Mouse (Mus musculus): Measurements from ENCODE around the gene Ninj2. TPM values are rescaled to one million over a fixed set of nuclear protein-coding genes. Genes with fewer than 3 reads are reported as not detected.

Gene Ninj2
- total RNA-seq, 4 experiments from 2014 or later: 1.4 to 3.1 (median 2.3) TPM

GRCm38 (mm10) chr6:120094091-120094776 is 1.1 kb downstream of the Ninj2 start:
- DNase-seq (ENCODE audit: low spot score in 2 of 2): no peak

DNA sequence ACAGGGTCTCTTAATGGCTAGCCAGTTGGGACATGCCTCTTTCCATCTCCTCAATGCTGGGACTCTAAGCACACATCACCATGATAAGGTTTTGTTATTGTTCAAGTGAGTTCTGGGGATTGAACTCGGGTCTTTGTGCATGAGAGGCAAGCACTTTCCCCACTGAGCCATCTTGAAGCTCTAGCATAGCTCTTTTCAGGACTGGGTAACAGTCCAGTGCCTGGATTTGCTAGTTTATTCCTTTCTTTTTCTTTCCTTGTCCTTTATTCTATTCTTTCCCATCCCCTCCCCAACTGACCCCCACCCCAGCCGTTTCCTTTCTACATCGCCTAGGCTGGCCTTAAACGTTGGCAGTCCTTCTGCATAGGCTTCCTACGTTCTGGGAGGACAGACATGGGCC is 1.9 kb downstream of the Ninj2 start:
- no peak for DNase-seq (ENCODE audit: low spot score in 2 of 2)

GRCm38 (mm10) chr6:120095501-120095900 is 2.4 kb downstream of the Ninj2 start:
- no peak for DNase-seq (ENCODE audit: low spot score in 2 of 2)

DNA sequence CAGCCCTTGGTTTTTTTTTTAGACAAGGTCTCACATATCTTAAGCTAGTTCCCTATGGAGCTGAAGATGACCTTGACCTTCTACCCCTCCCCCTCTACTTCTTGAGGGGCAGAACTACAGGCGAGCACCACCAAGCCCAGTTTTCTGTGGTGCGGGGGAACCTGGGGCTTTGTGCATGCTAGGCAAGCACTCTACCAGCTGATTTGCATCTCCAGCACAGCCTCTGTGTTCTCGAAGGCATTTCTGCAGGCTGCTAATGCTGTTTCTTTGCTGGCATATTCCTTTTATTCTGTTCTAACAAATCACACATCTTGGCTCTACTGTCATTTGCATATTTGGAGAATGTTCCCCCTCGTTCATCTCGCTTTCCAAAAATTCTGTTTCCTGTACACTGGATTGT is 6.2 kb downstream of the Ninj2 start:
- peak in 1 of 2 experiments; percentile 28 for DNase-seq (ENCODE audit: low spot score in 2 of 2)

DNA sequence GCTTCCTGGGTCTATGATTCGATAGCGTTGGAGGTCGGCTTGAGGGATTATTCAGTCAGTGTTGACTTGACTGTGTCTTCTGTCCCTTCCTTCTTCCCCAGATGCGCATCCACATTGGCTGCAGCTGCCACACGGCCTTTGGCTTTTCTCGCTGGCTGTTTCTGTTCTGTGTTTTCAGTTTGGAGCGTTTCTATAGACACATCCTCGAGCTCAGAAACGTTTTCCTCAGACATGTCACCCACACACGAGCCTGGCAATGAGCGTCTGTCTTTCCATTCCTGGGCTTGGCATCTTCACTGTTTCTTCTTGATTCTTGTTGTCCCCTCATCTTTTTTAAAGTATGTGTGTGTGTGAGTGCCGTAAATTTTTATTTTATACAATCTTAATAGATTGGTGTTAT is 8.1 kb downstream of the Ninj2 start:
- no peak for DNase-seq (ENCODE audit: low spot score in 2 of 2)

- no peak for DNase-seq (ENCODE audit: low spot score in 2 of 2)
Measured at GRCm38 (mm10) chr6:120101996-120102395, 8.8 kb downstream of the Ninj2 start.

DNA sequence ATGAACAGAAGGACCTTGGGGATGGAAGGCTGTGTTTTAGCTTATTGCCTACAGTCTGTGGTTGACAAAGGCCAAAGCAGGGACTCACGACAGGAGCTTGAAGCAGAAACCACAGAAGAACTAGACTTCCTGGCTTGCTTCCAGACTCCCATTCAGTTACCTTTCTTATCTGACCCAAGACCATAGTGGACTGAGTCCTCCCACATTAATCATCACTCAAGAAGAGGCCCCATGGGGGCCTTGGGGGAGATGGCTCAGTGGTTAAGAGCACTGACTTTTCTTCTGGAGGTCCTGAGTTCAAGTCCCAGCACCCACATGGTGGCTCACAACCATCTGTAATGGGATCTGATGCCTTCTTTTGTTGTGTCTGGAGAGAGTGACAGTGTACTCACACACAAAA is 10.0 kb downstream of the Ninj2 start:
- no peak for DNase-seq (ENCODE audit: low spot score in 2 of 2)

DNA sequence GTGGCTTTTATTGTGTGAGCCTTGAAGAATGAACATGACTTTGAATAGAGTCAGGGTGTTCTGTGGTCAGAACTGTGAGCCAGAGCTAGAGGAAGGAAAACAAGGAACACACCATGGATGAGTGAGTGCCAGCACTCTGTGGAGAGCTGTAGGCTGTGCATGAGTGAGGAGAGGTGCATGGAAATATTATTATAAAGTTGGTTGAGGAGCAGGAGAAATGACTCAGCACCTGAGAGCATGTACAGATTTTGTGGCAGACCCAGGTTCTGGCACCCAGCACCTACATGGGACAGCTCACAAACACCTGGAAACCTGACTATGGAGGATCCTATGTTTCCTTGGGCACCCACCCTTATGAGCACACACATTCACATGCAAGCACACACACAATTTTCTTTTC is 11.9 kb downstream of the Ninj2 start:
- no peak for DNase-seq (ENCODE audit: low spot score in 2 of 2)

GRCm38 (mm10) chr6:120107586-120107985 is 14.4 kb downstream of the Ninj2 start:
- no peak for DNase-seq (ENCODE audit: low spot score in 2 of 2)

DNA sequence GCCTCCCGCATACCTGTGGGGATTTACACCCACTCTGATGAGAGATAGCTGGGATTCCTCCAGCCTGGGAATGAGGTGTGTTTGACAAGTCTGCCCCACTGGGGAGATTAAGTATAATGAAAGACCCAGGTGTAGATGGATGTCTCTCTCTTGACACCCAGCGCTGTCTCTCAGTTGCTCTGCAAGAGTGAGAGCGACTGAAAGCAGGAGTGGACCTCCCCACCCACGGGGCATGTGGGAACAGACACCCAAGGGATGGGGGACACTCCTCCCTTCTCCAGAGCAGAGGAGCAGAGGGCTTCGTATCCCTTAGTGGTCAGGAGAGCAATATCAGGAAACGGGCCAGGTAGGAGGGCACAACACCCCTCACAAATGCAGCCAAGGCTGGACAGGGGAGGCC is 14.9 kb downstream of the Ninj2 start:
- no peak for DNase-seq (ENCODE audit: low spot score in 2 of 2)

DNA sequence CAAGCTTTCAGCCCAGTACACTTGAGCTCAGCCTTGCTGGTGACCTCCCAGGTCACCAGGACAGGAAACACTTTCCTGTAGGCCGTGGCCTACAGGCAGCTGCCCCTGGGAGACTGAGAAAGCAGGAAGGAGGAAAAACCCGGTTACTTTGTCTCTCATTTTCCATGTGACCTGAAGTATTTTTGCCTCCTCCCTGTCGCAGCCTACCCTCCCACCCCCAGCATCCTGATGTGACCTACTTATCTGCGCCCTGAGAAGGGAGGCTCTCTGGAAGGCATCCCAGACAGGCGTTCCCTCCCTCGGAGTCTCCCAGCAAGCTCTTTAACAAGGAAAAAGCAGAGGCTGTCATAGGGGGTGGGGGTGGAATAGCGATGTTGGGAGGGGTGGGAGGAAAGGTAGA is 16.0 kb downstream of the Ninj2 start:
- peak; percentile 46 to 52 for DNase-seq (ENCODE audit: low spot score in 2 of 2)

DNA sequence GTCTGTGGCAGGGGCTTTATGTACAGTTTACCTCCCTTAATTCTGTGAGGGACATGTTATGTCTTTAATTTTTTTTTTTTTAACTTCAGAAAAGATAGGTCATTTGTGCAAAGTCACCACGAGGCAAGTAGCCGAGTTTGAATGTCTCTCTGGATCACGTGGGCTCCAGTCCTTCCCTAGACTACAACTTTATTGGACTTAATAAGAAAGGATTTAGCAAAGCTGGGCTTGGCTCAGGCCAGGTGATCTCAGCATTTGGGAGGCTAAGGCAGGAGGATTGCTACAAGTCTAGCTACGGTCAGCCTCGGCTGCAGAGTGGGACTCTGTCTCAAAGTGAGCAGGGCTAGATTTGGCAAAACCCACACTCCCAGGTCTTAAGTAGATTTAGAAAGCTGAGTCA is 16.8 kb downstream of the Ninj2 start:
- no peak for DNase-seq (ENCODE audit: low spot score in 2 of 2)

DNA sequence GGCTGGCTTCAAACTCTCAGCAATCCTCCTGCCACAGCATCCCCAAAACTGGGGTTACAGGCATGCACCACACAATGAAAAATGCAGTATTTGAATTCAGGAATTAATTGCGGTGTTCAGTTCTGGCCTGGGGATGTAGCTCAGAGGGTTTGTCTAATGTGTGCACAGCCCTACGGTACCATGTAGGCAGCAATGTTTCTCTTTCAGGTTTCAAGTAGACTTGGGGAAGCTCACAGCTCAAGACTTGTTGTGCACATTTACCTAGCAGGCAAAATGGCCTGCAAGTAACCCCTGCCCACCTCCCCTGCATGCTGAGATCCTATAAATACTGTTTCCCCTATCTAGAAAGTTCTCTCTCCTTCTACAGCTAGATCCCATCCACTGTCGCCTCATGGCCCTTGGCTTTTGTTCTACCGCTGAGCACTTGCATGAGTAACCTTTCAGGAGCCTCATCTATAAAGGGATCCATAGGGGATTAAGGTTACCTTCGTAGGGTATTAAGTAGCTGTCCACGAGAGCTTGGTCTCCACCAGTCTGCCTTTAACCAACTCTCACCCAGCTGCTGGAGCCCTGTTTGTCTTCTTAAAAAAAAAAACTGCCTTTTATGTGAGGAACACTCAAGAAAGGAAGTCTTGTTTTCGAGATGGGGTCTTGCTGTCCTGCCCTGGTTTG is 17.7 kb downstream of the Ninj2 start:
- no peak for DNase-seq (ENCODE audit: low spot score in 2 of 2)

DNA sequence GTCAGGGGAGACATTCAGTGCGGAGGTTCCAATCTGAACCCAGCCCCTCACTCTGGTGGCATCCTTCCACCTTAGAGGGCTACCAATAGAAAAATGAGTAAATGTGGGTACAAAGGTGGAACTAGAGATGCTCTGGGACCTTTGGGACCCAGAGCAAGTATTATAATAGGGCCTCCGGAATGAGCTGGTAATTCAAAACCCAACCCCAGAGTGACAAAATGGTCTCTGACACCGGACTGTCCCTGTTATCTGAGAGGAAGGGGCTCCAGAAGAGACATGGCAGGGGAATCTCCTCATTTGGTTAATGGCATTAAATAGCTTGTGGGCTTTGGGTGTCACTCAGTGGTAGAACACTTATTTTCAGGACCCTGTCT is 18.2 kb downstream of the Ninj2 start:
- DNase-seq (ENCODE audit: low spot score in 2 of 2): no peak

DNA sequence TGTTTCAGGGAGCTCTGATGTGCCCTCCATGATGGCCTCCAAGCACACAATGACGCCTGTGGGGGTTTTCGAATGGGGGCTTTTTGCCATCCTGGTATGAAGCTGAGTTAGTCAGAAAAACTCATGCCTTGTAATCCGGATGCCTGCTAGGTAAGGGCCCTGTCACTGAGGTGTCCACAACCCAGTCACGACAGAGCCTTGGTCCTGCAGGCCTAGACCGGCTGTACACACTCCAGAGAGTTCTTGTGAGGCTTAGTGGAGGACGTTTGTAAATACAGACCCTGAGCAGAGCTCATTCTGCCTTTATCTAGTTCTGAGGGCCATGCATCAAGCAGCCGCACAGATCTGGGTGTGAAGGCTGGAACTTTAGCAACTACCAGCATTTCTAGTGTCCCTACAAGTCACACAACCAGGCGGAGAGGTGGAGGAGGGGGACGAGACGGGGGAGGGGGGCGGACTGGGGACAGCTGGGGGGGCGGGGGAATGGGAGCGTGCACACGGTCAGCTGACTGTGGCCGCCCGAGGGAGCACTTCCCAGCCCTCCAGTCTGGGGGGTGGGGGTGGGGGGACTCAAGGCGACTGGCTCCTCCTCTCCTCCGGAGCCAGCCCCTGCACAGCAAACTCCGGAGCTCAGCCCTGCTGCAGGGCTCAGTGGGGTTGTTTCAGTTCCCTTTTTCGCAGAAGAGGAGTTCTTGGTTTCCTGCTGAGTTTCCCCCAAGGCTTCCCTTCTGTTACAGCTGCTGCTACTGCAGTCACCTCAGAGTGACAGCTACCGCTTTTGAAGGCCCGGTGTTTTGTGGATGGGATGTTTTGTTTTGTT is 19.0 kb downstream of the Ninj2 start:
- peak in 1 of 2 experiments; percentile 41 for DNase-seq (ENCODE audit: low spot score in 2 of 2)

DNA sequence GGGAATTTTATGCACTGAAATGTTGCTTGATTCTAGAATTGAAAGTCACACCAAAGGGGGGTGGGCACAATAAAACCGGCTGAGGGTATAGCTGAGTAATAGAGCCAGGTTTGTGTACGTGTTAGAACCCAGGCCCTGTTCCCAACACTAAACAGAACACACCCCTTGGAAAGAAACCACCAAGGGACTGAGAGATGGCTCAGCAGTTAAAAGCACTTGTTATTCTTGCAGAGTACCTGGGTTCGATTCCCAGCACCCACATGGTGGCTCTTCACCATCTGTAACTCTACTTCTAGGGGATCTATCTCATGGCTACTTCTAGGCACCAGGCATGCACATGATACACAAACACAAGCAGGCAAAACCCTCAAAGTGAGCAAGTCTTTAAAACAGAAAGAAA is 20.7 kb downstream of the Ninj2 start:
- no peak for DNase-seq (ENCODE audit: low spot score in 2 of 2)

- no peak for DNase-seq (ENCODE audit: low spot score in 2 of 2)
Measured at GRCm38 (mm10) chr6:120114271-120114670, 21.1 kb downstream of the Ninj2 start.

DNA sequence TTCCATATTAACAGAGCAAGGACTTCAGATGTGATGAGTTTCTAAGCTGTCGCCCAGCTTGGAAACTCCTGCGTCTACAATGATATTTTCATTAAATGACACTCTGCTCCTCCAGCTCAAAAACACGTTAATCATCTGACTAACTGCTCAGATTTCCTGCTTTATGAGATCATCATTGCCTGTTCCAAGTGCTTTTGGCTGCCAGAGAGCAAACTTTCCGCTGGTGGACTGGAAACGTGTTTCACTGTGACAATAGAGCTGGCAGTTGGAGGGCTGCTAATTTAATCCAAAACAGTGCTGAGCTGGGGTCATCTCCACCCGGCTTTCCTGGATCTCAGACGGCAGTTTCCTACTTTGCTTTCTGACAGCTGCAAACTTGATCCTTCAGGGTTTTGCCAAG is 21.5 kb downstream of the Ninj2 start:
- peak; percentile 54 to 56 for DNase-seq (ENCODE audit: low spot score in 2 of 2)

- no peak for DNase-seq (ENCODE audit: low spot score in 2 of 2)
Measured at GRCm38 (mm10) chr6:120115443-120115842, 22.3 kb downstream of the Ninj2 start.

DNA sequence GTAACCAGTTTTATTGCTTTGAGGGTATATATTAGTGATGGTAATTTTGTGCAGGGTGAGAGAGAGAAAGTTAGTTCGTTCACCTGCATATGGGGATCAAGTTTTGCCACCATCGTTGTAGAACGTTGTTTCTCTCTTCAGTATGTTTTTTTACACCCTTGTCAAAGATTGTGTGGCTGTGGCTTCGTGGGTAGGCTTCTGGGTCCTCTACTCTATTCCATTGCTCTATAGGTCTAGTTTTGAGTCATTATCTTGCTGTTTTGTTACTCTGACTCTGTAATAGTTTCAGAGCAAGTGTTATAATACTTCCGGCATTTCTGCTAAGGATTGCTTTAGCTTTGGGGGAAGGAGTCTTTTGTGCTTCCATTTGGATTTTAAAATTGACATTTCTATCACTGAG is 26.7 kb downstream of the Ninj2 start:
- DNase-seq (ENCODE audit: low spot score in 2 of 2): no peak

DNA sequence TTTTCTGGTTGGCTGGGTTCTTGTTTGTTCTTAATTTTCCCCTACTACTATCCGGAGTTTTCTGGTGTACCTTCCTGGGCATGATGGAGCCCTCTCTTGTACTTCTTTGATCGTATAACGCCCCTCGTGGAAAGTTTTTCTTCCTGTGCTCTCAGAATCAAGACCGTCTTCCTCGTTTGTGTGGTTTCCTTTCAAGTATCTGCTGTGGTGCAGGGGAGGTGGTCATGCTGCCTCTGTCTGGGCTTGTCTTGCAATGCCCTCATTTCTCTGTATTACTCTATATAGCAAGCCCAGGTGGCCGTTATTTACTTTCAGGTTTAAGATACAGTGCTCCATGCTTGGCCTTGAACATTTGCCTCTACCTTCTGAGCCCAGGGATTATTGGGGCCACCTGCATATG is 31.5 kb downstream of the Ninj2 start:
- no peak for DNase-seq (ENCODE audit: low spot score in 2 of 2)

DNA sequence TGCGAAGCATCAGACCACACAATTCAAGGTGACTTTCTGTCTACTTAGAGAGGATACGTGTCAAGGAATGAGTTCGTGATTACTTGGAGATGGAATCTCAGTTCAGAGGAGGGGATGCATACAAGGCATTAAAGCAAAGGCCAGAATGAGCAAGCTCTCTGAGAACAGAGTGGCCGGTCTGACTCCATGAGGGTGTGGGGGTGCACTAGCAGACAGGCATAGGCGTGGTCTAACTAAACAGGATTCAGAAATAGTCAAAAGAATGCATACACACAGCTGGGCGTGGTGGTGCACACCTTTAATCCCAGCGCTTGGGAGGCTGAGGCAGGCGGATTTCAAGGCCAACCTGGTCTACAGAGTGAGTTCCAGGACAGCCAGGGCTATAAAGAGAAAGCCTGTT is 33.3 kb downstream of the Ninj2 start:
- no peak for DNase-seq (ENCODE audit: low spot score in 2 of 2)

GRCm38 (mm10) chr6:120127321-120127720 is 34.2 kb downstream of the Ninj2 start:
- DNase-seq (ENCODE audit: low spot score in 2 of 2): no peak

Data from layer of hippocampus, adult 8-10 months (tissue).